Mouse (Mus musculus) intestine, embryonic 14.5 days (tissue): ENCODE results near the gene Fam160b1. TPM values are rescaled to one million over a fixed set of nuclear protein-coding genes. Genes with fewer than 3 reads are reported as not detected.

Experiments used
- ATAC-seq: fragments of 200-750 bp; cut with Nextera tagmentation; replicated peaks from 2 replicates; pipeline ENCODE4 v1.8.0; 2017; ENCODE audit warnings: low read depth, moderate number of reproducible peaks, moderate TSS enrichment, moderate library complexity; ENCODE audit not compliant: low FRiP score, low TSS enrichment
- DNase-seq: peaks from one replicate; pipeline ENCODE4 v3.0.0-alpha.2; 2018; ENCODE audit warnings: low spot score
- H3K27ac ChIP-seq: fragments of 300-500 bp; sonication (generic); 2 replicates; pipeline ENCODE4 v1.5.1; 2014; ENCODE audit warnings: low read depth, mild to moderate bottlenecking, control low read depth
- H3K27me3 ChIP-seq: fragments of 300-500 bp; sonication (generic); replicated peaks from 2 replicates; pipeline ENCODE4 v1.6.1; 2014; ENCODE audit warnings: low read length, control low read depth; ENCODE audit not compliant: control insufficient read depth, insufficient read depth
- H3K36me3 ChIP-seq: fragments of 300-500 bp; sonication (generic); 2 replicates; pipeline ENCODE4 v1.6.1; 2014; ENCODE audit warnings: low read length, control low read depth; ENCODE audit not compliant: control insufficient read depth, insufficient read depth
- H3K4me1 ChIP-seq: fragments of 300-500 bp; sonication (generic); replicated peaks from 2 replicates; pipeline ENCODE4 v1.6.1; 2014; ENCODE audit warnings: low read length, control low read depth, mixed read lengths; ENCODE audit not compliant: control insufficient read depth, insufficient read depth
- H3K4me2 ChIP-seq: fragments of 300-500 bp; sonication (generic); 2 replicates; pipeline ENCODE4 v1.6.1; 2014; ENCODE audit warnings: low read length
- H3K4me3 ChIP-seq: fragments of 300-500 bp; sonication (generic); 2 replicates; pipeline ENCODE4 v1.5.1; 2014; ENCODE audit warnings: low read depth, low read length, control low read depth, mixed read lengths
- H3K9ac ChIP-seq: fragments of 300-500 bp; sonication (generic); 2 replicates; pipeline ENCODE4 v1.6.1; 2014; ENCODE audit warnings: mild to moderate bottlenecking, low read length
- H3K9me3 ChIP-seq: fragments of 300-500 bp; sonication (generic); 2 replicates; pipeline ENCODE4 v1.6.1; 2016; ENCODE audit warnings: low read length, control low read depth; ENCODE audit not compliant: control insufficient read depth
- WGBS: fragments of 180-500 bp; shearing (Covaris S2); extraction: QIAGEN DNeasy Blood & Tissue Kit; methylation state at CpG from one replicate; pipeline ENCODE4 v1.1.7; 2014; 5-methylcytosine and 5-hydroxymethylcytosine counted together
- polyA plus RNA-seq: library from polyadenylated mRNA; unstranded; fragments of >200 nt; fragmentation: Nextera tagmentation; extraction: Ambion mirVana; gene quantifications from 2 replicates; pipeline ENCODE4 v1.2.1, GENCODE M21; 2014

The Fam160b1 gene
- polyA plus RNA-seq, 1 experiment from 2014 or later = 16.4 TPM

DNA sequence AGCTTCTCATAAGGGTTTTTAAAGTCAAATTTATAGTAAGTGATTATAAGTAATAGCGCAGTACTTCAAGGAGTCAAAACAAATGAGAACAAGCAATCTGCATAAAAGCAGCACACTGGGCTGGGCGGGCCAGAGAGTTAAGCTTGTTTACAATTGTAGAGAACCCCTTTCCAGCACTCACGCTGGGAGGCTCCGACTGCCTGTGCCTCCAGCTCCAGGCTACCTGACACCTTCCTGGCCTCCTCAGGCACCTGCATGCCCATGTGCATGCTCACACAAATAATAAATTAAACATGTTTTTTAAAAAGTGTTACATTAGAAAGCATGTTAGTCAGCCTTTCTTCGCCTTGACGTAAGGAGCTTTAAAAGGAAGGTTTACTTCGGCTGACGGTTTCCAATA, 25.3 kb upstream of the Fam160b1 start:
- ATAC-seq (no peak), DNase-seq (no peak)
- no peaks in the 10 kb centered on the region for H3K9me3 ChIP-seq
- H3K36me3 ChIP-seq = no peaks in the 10 kb centered on the region
- H3K9ac ChIP-seq = no peak overlapping the region
- no peaks in the 10 kb centered on the region; the same call in 1 of the 2 replicates for H3K4me1 ChIP-seq
- no peak overlapping the region for H3K4me2 ChIP-seq
- WGBS = 49% methylated on average over 8 of the region's 8 CpGs
- H3K27ac ChIP-seq = no peak overlapping the region
- H3K27me3 ChIP-seq = no peaks in the 10 kb centered on the region
- no peak overlapping the region for H3K4me3 ChIP-seq

GRCm38 (mm10) chr19:57339281-57339864, 21.1 kb upstream of the Fam160b1 start:
- no peaks in the 10 kb centered on the region; the same call in 1 of the 2 replicates for H3K4me1 ChIP-seq
- no peak overlapping the region for H3K4me3 ChIP-seq

GRCm38 (mm10) chr19:57340900-57341742, 19.4 kb upstream of the Fam160b1 start:
- no peaks in the 10 kb centered on the region for H3K4me1 ChIP-seq
- H3K9me3 ChIP-seq = no peaks in the 10 kb centered on the region
- H3K27me3 ChIP-seq = no peaks in the 10 kb centered on the region
- H3K9ac ChIP-seq = no peak overlapping the region
- DNase-seq = no peak
- ATAC-seq = no peak
- no peak overlapping the region for H3K4me2 ChIP-seq
- no peaks in the 10 kb centered on the region for H3K36me3 ChIP-seq
- WGBS = 78% methylated on average over 8 of the region's 8 CpGs
- H3K4me3 ChIP-seq = no peak overlapping the region
- no peak overlapping the region for H3K27ac ChIP-seq

More at GRCm38 (mm10) chr19:57339281-57339864, 21.1 kb upstream of the Fam160b1 start:
- H3K9me3 ChIP-seq = no peaks in the 10 kb centered on the region
- no peaks in the 10 kb centered on the region for H3K36me3 ChIP-seq
- no peak overlapping the region for H3K9ac ChIP-seq
- no peak overlapping the region for H3K4me2 ChIP-seq
- no peaks in the 10 kb centered on the region for H3K27me3 ChIP-seq
- WGBS = 84% methylated on average over 13 of the region's 13 CpGs
- H3K27ac ChIP-seq = no peak overlapping the region
- ATAC-seq = no peak
- DNase-seq = no peak

DNA sequence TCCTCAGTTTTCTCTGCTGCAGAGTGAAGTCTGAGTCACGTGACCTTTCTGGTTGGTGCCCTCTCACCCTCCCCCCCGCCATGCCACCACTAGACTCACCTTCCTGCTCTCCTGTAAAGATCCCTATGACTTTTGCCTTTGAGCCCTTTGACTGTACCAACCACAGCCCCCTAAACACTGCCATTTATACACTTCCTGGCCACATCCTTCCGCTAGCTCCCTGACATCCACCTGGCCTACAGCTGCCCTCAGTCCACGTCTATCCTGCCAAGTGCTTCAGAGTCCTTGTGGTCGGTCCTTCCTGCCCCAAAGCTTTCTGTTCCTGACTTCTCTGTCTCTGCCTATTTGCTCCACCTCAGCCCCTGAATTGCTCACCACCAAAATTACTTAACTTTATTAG, 16.6 kb upstream of the Fam160b1 start:
- 76% methylated on average over 5 of the region's 5 CpGs for WGBS
- no peak for ATAC-seq
- H3K9ac ChIP-seq = no peak overlapping the region
- H3K36me3 ChIP-seq = no peaks in the 10 kb centered on the region
- no peaks in the 10 kb centered on the region for H3K4me1 ChIP-seq
- H3K27ac ChIP-seq = no peak overlapping the region
- no peak for DNase-seq
- no peak overlapping the region for H3K4me3 ChIP-seq
- H3K4me2 ChIP-seq = no peak overlapping the region
- no peaks in the 10 kb centered on the region for H3K27me3 ChIP-seq
- H3K9me3 ChIP-seq = no peaks in the 10 kb centered on the region

GRCm38 (mm10) chr19:57344678-57345077, 15.8 kb upstream of the Fam160b1 start:
- no peaks in the 10 kb centered on the region for H3K9me3 ChIP-seq
- no peak overlapping the region for H3K9ac ChIP-seq
- no peak overlapping the region for H3K4me2 ChIP-seq
- no peaks in the 10 kb centered on the region for H3K36me3 ChIP-seq
- no peak overlapping the region for H3K27ac ChIP-seq
- H3K4me3 ChIP-seq = no peak overlapping the region
- no peak for DNase-seq
- no peaks in the 10 kb centered on the region for H3K4me1 ChIP-seq
- H3K27me3 ChIP-seq = no peaks in the 10 kb centered on the region
- ATAC-seq = no peak
- WGBS = 82% methylated on average over 1 of the region's 1 CpGs

- Histone ChIP-seq H3K4me1 (no peaks in the 10 kb centered on the region), H3K27me3 (no peaks in the 10 kb centered on the region), H3K36me3 (no peaks in the 10 kb centered on the region), H3K4me2 (no peak overlapping the region), H3K9ac (no peak overlapping the region), H3K9me3 (no peaks in the 10 kb centered on the region), H3K27ac (no peak overlapping the region), H3K4me3 (no peak overlapping the region)
- DNase-seq = no peak
- ATAC-seq = no peak
These were observed 11.4 kb upstream of the Fam160b1 start for GRCm38 (mm10) chr19:57349096-57349495.

- Histone ChIP-seq H3K9ac (no peak overlapping the region), H3K36me3 (no peaks in the 10 kb centered on the region), H3K4me1 (peaks cover 7% of the 10 kb centered on the region; the same call in 1 of the 2 replicates), H3K4me2 (no peak overlapping the region), H3K9me3 (no peaks in the 10 kb centered on the region), H3K27ac (no peak overlapping the region), H3K4me3 (no peak overlapping the region), H3K27me3 (no peaks in the 10 kb centered on the region)
- ATAC-seq (no peak), DNase-seq (no peak)
- WGBS = 70% methylated on average over 12 of the region's 12 CpGs
These were observed 8.0 kb upstream of the Fam160b1 start for GRCm38 (mm10) chr19:57352337-57352935.

GRCm38 (mm10) chr19:57353228-57353627, 7.3 kb upstream of the Fam160b1 start:
- no peak overlapping the region for H3K4me3 ChIP-seq
- DNase-seq (no peak), ATAC-seq (no peak)
- H3K36me3 ChIP-seq = no peaks in the 10 kb centered on the region
- no peaks in the 10 kb centered on the region for H3K9me3 ChIP-seq
- peaks cover 7% of the 10 kb centered on the region; the same call in 1 of the 2 replicates for H3K4me1 ChIP-seq
- whole genome bisulfite sequencing = 87% methylated on average over 10 of the region's 10 CpGs
- H3K4me2 ChIP-seq = no peak overlapping the region
- no peak overlapping the region for H3K27ac ChIP-seq
- no peaks in the 10 kb centered on the region for H3K27me3 ChIP-seq
- no peak overlapping the region for H3K9ac ChIP-seq
